Mouse (Mus musculus): ENCODE measurements around the gene Prrx1.

GRCm38 (mm10) chr1:163361376-163361775 lies 47.9 kb upstream of the Prrx1 start:
- TF ChIP-seq UBTF (IDR thresholded peaks at IDR 0.05; ENCODE audit: borderline replicate concordance, insufficient read depth, low read depth, low read length) = no peak
- no peak for TF ChIP-seq CTCF (IDR thresholded peaks at IDR 0.05 in 2 of 3, conservative IDR thresholded peaks at IDR 0.05 in 1 of 3; ENCODE audit: control insufficient read depth in 1 of 3, insufficient read depth in 1 of 3, low read depth in 2 of 3, low read length in 3 of 3, poor library complexity in 1 of 3, severe bottlenecking in 1 of 3)
- no peak for TF ChIP-seq POLR2A (IDR thresholded peaks at IDR 0.05; ENCODE audit: control insufficient read depth in 1 of 2, insufficient read depth in 1 of 2, low read depth in 1 of 2, low read length in 2 of 2, poor library complexity in 1 of 2)
- TF ChIP-seq RCOR1 (IDR thresholded peaks at IDR 0.05; ENCODE audit: low read depth, low read length) = no peak
- no peak for TF ChIP-seq ZKSCAN1 (IDR thresholded peaks at IDR 0.05; ENCODE audit: low read depth, low read length)
- peak in 1 of 2 experiments; percentile 18; a peak in 1 of 4 replicates for TF ChIP-seq EP300 (IDR thresholded peaks at IDR 0.05; ENCODE audit: low read depth in 1 of 2, low read length in 2 of 2)
- no peak for TF ChIP-seq MYB (IDR thresholded peaks at IDR 0.05; ENCODE audit: low read depth, low read length)
- no peak for TF ChIP-seq GATA1 (IDR thresholded peaks at IDR 0.05; ENCODE audit: low read depth, low read length)
- TF ChIP-seq USF1 (IDR thresholded peaks at IDR 0.05; ENCODE audit: low read depth, low read length) = no peak
- TF ChIP-seq E2F4 (IDR thresholded peaks at IDR 0.05; ENCODE audit: borderline replicate concordance, low read depth, low read length) = no peak
- no peak for TF ChIP-seq MYC (IDR thresholded peaks at IDR 0.05; ENCODE audit: low read depth, low read length)
- TF ChIP-seq TAL1 (IDR thresholded peaks at IDR 0.05; ENCODE audit: low read length) = no peak
- TF ChIP-seq MEF2A (IDR thresholded peaks at IDR 0.05; ENCODE audit: extremely low read depth, insufficient replicate concordance, low read depth, low read length, poor library complexity, severe bottlenecking) = no peak
